Mouse (Mus musculus): ENCODE results near the gene Slc46a3. TPM values are rescaled to one million over a fixed set of nuclear protein-coding genes. Genes with fewer than 3 reads are reported as not detected.

The Slc46a3 gene
- total RNA-seq (2021), result 10 to 100 TPM; 10.3 to 13.0 TPM
- long read RNA-seq, experiment 1, transcript Slc46a3-201 (6 exons, 2,434 nt), result major isoform, 8 of 14 reads
- long read RNA-seq, experiment 1, partial matches to known transcripts, result 0 of 14 reads
- long read RNA-seq, experiment 1, other reads (novel, unspliced or antisense), result 2 of 14 reads
- long read RNA-seq, experiment 2, transcript Slc46a3-201 (6 exons, 2,434 nt), result major isoform, 10 of 17 reads
- long read RNA-seq, experiment 2, partial matches to known transcripts, result 2 of 17 reads
- long read RNA-seq, experiment 2, other reads (novel, unspliced or antisense), result 2 of 17 reads

GRCm38 (mm10) chr5:147894455-147895076 lies at the start of gene Slc46a3:
Gene Slc46a3, minus strand, starts transcription at chr5:147894815.
- DNase-seq (ENCODE audit: low spot score in 2 of 2), result peak; percentile 94 to 97

DNA sequence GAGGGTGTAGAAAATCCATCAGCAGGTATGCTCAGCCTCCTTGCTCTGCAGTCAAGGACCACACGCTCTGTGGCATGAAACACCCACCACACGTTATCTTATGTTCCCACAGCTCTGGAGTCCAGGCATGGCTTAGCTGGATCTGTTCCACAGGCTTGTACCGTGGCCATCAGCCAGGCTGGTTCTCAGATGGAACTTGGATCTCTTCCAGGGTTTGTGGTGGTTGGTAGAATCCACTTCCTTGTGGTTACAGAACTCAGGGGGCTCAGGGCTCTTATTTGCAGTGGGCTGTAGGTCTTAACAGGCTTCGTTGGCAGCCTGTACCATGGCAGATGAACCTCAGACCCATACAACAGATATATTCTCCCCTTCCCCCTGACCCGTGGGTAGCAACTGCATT lies 44.6 kb upstream of the Slc46a3 start:
- no peak for DNase-seq (ENCODE audit: low spot score in 2 of 2)

DNA sequence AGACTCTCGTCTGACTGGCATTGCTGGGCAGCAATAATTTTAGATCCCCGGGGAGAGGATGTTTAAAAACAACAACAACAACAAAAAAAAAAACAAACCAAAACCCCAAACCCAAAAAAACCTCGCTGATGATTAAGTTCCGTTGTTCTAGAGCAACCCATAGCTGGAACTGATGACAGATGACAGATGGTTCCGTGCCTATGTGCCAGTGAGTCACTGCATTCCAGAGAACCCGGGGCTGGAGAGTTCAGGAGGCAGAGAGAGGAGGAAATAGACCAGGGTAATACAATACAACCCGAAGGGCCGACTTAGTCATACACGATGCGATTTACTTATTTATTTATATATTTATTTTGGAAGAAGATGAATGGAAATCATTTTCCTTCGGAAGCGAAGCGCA lies 40.5 kb upstream of the Slc46a3 start:
- no peak for DNase-seq (ENCODE audit: low spot score in 2 of 2)

- peak in 1 of 2 experiments; percentile 18 for DNase-seq (ENCODE audit: low spot score in 2 of 2)
Measured at GRCm38 (mm10) chr5:147928668-147929497, 34.3 kb upstream of the Slc46a3 start.

DNA sequence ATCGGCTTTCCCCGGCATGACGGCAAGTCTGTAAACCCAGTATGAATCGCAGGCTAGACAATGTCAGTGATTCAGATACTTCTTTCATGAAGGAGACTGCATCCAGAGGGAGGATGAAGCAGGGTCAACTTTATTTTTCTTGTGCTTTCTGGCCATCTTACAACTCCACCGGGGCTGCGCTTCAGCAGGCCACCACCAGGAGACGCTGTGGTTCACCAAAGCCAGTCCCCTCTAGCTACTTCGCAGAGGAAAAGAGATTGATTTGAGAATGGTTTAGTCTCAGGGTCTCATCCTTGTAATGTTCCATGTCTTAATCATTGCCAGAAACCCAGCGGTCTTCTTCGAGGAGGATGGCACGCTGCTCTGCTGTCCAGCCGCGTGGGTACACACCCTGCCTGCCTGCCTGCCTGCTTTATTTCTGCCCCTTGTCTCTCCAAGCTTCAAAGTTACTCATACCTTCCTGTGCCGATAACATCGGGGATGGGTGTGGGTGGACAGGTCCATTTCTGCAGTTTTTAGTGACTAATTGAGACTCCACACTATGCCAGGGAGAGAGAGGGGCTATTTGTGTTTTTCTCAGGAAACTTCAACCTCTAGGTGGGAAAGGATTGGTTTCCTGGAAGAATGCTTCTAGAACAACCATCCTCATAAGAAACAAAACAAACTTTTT lies 31.5 kb upstream of the Slc46a3 start:
- DNase-seq (ENCODE audit: low spot score in 2 of 2), result no peak

- DNase-seq (ENCODE audit: low spot score in 2 of 2), result no peak
Measured at GRCm38 (mm10) chr5:147924621-147925020, 30.0 kb upstream of the Slc46a3 start.

- DNase-seq (ENCODE audit: low spot score in 2 of 2), result no peak
Measured at GRCm38 (mm10) chr5:147918044-147918846, 23.6 kb upstream of the Slc46a3 start.

- no peak for DNase-seq (ENCODE audit: low spot score in 2 of 2)
Measured at GRCm38 (mm10) chr5:147916171-147916570, 21.6 kb upstream of the Slc46a3 start.

GRCm38 (mm10) chr5:147915038-147915566 lies 20.5 kb upstream of the Slc46a3 start:
- DNase-seq (ENCODE audit: low spot score in 2 of 2), result no peak

- no peak for DNase-seq (ENCODE audit: low spot score in 2 of 2)
Measured at GRCm38 (mm10) chr5:147913241-147913842, 18.7 kb upstream of the Slc46a3 start.

DNA sequence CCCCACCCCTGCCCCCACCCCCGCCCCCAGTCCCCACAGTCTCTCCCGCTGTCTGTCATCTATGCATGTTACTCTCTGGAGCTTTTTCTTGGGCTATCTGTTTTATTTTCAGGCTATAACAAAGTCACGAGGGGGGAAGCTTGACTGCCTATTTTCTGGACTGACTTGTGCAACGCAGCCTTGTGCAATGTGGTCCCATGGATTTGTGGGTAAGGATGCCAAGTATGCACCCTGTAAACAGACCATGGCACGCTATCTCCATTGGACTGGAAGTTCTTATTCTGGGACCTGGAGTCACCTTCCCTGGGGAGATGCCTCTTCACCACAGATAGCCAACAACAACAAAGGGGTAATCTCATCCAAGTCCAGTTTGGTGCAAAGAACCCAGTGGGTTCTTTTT lies 17.1 kb upstream of the Slc46a3 start:
- no peak for DNase-seq (ENCODE audit: low spot score in 2 of 2)

DNA sequence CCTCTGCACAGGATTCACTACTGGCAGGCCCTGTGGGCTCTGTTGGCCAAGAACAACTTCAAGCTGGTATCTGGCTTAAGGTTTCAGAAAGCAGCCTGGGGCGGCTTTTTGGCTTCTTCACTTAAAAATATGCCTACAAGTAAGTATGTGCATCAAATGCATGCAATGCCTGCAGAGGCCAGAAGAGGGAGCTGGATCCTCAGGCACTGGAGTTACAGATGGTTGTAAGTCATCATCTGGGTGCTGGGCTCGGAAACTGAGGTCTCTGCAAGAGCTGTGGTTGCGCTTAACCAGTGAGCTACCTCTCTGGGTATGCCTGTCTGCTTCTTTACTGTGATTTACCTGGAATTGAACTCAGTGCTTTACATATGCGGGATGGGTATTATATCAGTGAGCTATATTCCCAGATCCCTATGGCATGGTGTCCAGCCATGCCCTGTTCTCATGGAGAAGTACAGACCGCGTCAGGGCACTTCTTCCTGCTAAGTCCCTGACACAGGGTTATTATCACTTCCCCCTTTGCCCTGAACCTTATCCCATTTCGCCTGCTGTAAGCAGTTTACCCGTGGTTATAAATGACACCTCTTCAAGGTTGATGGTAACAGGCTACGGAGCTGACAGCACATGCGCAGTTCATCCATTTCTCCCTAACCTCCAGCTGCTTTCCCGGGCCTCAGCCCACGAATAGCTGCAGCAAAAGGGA lies 16.3 kb upstream of the Slc46a3 start:
- no peak for DNase-seq (ENCODE audit: low spot score in 2 of 2)

- no peak for DNase-seq (ENCODE audit: low spot score in 2 of 2)
Measured at GRCm38 (mm10) chr5:147907851-147908250, 13.2 kb upstream of the Slc46a3 start.

DNA sequence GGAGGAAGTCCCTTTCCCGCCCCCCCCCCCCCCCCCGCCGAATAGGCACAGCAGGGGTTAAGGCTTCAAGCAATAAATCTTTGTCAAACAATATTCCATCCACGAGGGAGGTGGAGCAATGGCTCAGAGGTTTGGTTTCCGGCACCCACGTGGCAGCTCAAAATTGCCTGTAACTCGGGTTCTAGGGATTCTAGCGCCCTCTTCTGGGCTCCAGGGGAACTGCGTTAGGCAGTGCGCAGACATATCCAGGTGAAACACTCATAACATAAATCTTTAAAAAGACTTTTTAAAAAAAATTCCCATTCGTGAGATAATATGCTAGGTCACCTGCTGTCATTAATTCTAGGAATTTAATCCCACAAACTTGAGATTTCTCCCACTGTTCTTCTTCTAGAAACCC lies 12.5 kb upstream of the Slc46a3 start:
- no peak for DNase-seq (ENCODE audit: low spot score in 2 of 2)

GRCm38 (mm10) chr5:147903166-147903565 lies 8.6 kb upstream of the Slc46a3 start:
- DNase-seq (ENCODE audit: low spot score in 2 of 2), result no peak

- DNase-seq (ENCODE audit: low spot score in 2 of 2), result no peak
Measured at GRCm38 (mm10) chr5:147902008-147902757, 7.6 kb upstream of the Slc46a3 start.

- DNase-seq (ENCODE audit: low spot score in 2 of 2), result no peak
Measured at GRCm38 (mm10) chr5:147898968-147899549, 4.4 kb upstream of the Slc46a3 start.

- DNase-seq (ENCODE audit: low spot score in 2 of 2), result no peak
Measured at GRCm38 (mm10) chr5:147898254-147898653, 3.6 kb upstream of the Slc46a3 start.
